8 mouse cellular contexts compared by ENCODE assay signal in the genomic region with DNA sequence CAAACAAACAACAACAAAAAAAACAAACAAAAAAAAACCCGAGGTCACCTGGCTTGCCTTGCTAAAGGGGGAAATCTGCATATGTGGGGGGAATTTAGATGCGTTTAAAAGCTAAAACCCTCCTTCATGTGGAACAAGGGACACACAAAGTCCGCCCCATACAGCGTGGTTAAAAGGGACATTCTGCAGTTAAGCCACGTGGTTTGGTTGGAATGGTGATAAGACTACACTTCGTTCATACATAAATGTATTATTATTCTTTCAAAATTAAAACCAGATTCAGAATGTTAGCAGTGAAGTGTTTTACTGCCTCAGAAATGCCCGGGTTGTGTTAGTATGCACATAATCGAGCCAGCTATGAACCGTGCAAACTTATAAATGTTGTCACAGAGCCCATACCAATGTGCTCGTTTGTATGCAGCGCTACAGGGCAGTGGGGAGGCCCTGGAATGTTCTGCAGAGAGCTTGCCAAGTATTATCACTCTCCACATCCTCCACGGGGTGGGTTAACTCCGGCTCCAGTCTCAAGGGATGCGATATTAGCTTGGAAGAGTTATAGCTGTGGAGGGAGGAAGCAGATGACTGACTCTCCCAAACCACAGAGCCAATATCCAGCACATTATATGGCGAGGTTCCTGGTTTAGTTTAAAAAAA.
DNase-seq lines count a peak whose midpoint lies in the region; ATAC-seq and TF ChIP-seq lines count a peak whose summit lies in the region.

No protein-coding gene starts in this region.

- peak overlapping the region; percentile 93 for H3K27ac ChIP-seq in lung, embryonic 14.5 days (ENCODE audit: low read depth)
- H3K27ac ChIP-seq in kidney, adult 2 months (ENCODE audit: insufficient read depth, low read depth, low read length), result peak overlapping the region; percentile 81
- H3K27ac ChIP-seq in macrophage, result peak overlapping the region; percentile 91

- no peak for TF ChIP-seq POLR2A in kidney, adult 2 months (IDR thresholded peaks at IDR 0.05; ENCODE audit: low read depth, low read length)

- TF ChIP-seq CTCF in lung, embryonic 14.5 days (IDR thresholded peaks at IDR 0.05; ENCODE audit: low read depth), result no peak
- TF ChIP-seq CTCF in kidney, adult 2 months (conservative IDR thresholded peaks at IDR 0.05; ENCODE audit: insufficient read depth, insufficient read length, low read depth, low read length), result no peak

- peak; percentile 65 for ATAC-seq in lung, embryonic 14.5 days (ENCODE audit: insufficient read depth)
- ATAC-seq in CD4-positive, CD25-positive, alpha-beta regulatory T cell, adult 4 months, result no peak

- H3K4me1 ChIP-seq in lung, embryonic 14.5 days (ENCODE audit: insufficient read depth), result peaks cover 76% of the 10 kb centered on the region
- peaks cover 28% of the 10 kb centered on the region for H3K4me1 ChIP-seq in kidney, adult 2 months (ENCODE audit: control insufficient read depth, insufficient read depth, low read length)

- H3K36me3 ChIP-seq in lung, embryonic 14.5 days (ENCODE audit: insufficient read depth), result no peaks in the 10 kb centered on the region
- H3K36me3 ChIP-seq in kidney, adult 2 months (ENCODE audit: control insufficient read depth, insufficient read depth, low read length), result no peaks in the 10 kb centered on the region
- H3K36me3 ChIP-seq in macrophage (ENCODE audit: inconsistent target), result 0 out of 2 replicates have a peak, but pooled peaks cover 4% of the 10 kb centered on the region

- H3K9me3 ChIP-seq in lung, embryonic 14.5 days (ENCODE audit: low read depth, low read length), result no peaks in the 10 kb centered on the region

- peaks cover 14% of the 10 kb centered on the region for H3K79me2 ChIP-seq in macrophage (ENCODE audit: inconsistent target)

- H3K27me3 ChIP-seq in lung, embryonic 14.5 days (ENCODE audit: insufficient read depth, low read length), result no peaks in the 10 kb centered on the region
- H3K27me3 ChIP-seq in kidney, adult 2 months (replicated peaks; ENCODE audit: control insufficient read depth, insufficient read depth, low read length), result no peaks in the 10 kb centered on the region

- WGBS in lung, embryonic 14.5 days, result 34% methylated on average over 15 of the region's 15 CpGs
- WGBS in kidney, adult 2 months, result 23% methylated on average over 15 of the region's 15 CpGs
- 59% methylated on average over 15 of the region's 15 CpGs for WGBS in macrophage (ENCODE audit: missing documents)

- no peak overlapping the region for H3K9ac ChIP-seq in lung, embryonic 14.5 days

- no peak overlapping the region for H3K4me2 ChIP-seq in lung, embryonic 14.5 days

- DNase-seq in lung, embryonic 14.5 days, result peak; percentile 86
- DNase-seq in lung, postnatal 14 days, result no peak
- peak; percentile 79 for DNase-seq in heart, adult 8-10 months (ENCODE audit: low spot score)
- peak; percentile 89 for DNase-seq in kidney, adult 2 months
- DNase-seq in ovary, postnatal 36 days (ENCODE audit: low spot score), result no peak
- no peak for DNase-seq in urinary bladder, postnatal 10 days (ENCODE audit: low spot score)

- no peak overlapping the region for H3K4me3 ChIP-seq in lung, embryonic 14.5 days (ENCODE audit: low read depth, low read length)
- H3K4me3 ChIP-seq in kidney, adult 2 months (ENCODE audit: insufficient read depth, low read depth, low read length), result no peak overlapping the region
- H3K4me3 ChIP-seq in macrophage (ENCODE audit: inconsistent target), result no peak overlapping the region

Comparison
In these comparisons a context has a peak if more than half of its experiments do, and no peak if none do; other contexts are left out.
1. DNase-seq: peak in lung, embryonic 14.5 days (single experiment), heart, adult 8-10 months (single experiment) and kidney, adult 2 months (single experiment); none in lung, postnatal 14 days (single experiment), ovary, postnatal 36 days (single experiment) and urinary bladder, postnatal 10 days (single experiment).
2. Peak in every context shown above with its lines, with median percentiles within 50 percentile points of each other: H3K27ac ChIP-seq.